Mouse (Mus musculus) neural tube, embryonic 14.5 days (tissue): Measurements from ENCODE around the gene Nkd1. TPM values are rescaled to one million over a fixed set of nuclear protein-coding genes. Genes with fewer than 3 reads are reported as not detected.
A peak's percentile ranks its signal among the peaks of the same experiment; 100 is the strongest.

Source experiments
- ATAC-seq: fragments of 200-750 bp; cut with Nextera tagmentation; 2 replicates; pipeline ENCODE4 v1.8.0; 2017; ENCODE audit warnings: low read depth, mild to moderate bottlenecking, moderate TSS enrichment, moderate library complexity
- H3K27ac ChIP-seq: fragments of 300-500 bp; sonication (generic); 2 replicates; pipeline ENCODE4 v1.5.1; 2014; ENCODE audit warnings: low read depth, mild to moderate bottlenecking, control low read depth, low read length, moderate library complexity, mixed read lengths
- H3K27me3 ChIP-seq: fragments of 300-500 bp; sonication (generic); 2 replicates; pipeline ENCODE4 v1.6.1; 2014; ENCODE audit warnings: low read length; ENCODE audit not compliant: control insufficient read depth, insufficient read depth
- H3K36me3 ChIP-seq: fragments of 300-500 bp; sonication (generic); 2 replicates; pipeline ENCODE4 v1.6.1; 2014; ENCODE audit warnings: low read length, mixed read lengths; ENCODE audit not compliant: control insufficient read depth, insufficient read depth
- H3K4me1 ChIP-seq: fragments of 300-500 bp; sonication (generic); 2 replicates; pipeline ENCODE4 v1.6.1; 2014; ENCODE audit warnings: low read length; ENCODE audit not compliant: control insufficient read depth, insufficient read depth
- H3K4me2 ChIP-seq: fragments of 300-500 bp; sonication (generic); 2 replicates; pipeline ENCODE4 v1.6.1; 2014; ENCODE audit warnings: mild to moderate bottlenecking, low read depth, low read length, control low read depth
- H3K4me3 ChIP-seq: fragments of 300-500 bp; sonication (generic); 2 replicates; pipeline ENCODE4 v1.5.1; 2014; ENCODE audit warnings: low read depth, low read length, control low read depth, mixed read lengths
- H3K9ac ChIP-seq: fragments of 300-500 bp; sonication (generic); replicated peaks from 2 replicates; pipeline ENCODE4 v1.6.1; 2014; ENCODE audit warnings: low read depth, mild to moderate bottlenecking, control low read depth, low read length, mixed read lengths
- H3K9me3 ChIP-seq: fragments of 300-500 bp; sonication (generic); 2 replicates; pipeline ENCODE4 v1.6.1; 2016; ENCODE audit warnings: low read length; ENCODE audit not compliant: control insufficient read depth
- WGBS: fragments of 180-500 bp; shearing (Covaris S2); extraction: QIAGEN DNeasy Blood & Tissue Kit; methylation state at CpG from one replicate; pipeline ENCODE4 v1.1.7; 2014; 5-methylcytosine and 5-hydroxymethylcytosine counted together
- polyA plus RNA-seq: library from polyadenylated mRNA; unstranded; fragments of >200 nt; fragmentation: Nextera tagmentation; extraction: Ambion mirVana; gene quantifications from 2 replicates; pipeline ENCODE4 v1.2.1, GENCODE M21; 2014

Nkd1 gene
- polyA plus RNA-seq, 1 experiment from 2014 or later = 29.9 TPM

GRCm38 (mm10) chr8:88618612-88619011 is 97.5 kb downstream of the Nkd1 start:
- Histone ChIP-seq H3K4me1 (no peaks in the 10 kb centered on the region), H3K4me3 (no peak overlapping the region), H3K27ac (no peak overlapping the region), H3K4me2 (no peak overlapping the region), H3K9ac (no peak overlapping the region), H3K36me3 (no peaks in the 10 kb centered on the region), H3K9me3 (no peaks in the 10 kb centered on the region), H3K27me3 (no peaks in the 10 kb centered on the region)
- no peak for ATAC-seq
- WGBS = 78% methylated on average over 5 of the region's 5 CpGs

- Histone ChIP-seq H3K4me2 (no peak overlapping the region), H3K4me3 (no peak overlapping the region), H3K9ac (no peak overlapping the region), H3K27ac (no peak overlapping the region), H3K36me3 (no peaks in the 10 kb centered on the region), H3K9me3 (no peaks in the 10 kb centered on the region), H3K27me3 (no peaks in the 10 kb centered on the region), H3K4me1 (no peaks in the 10 kb centered on the region)
- 79% methylated on average over 3 of the region's 3 CpGs for WGBS
- no peak for ATAC-seq
Observed at GRCm38 (mm10) chr8:88619513-88619912, 98.4 kb downstream of the Nkd1 start.

- H3K27me3 ChIP-seq = no peaks in the 10 kb centered on the region
- H3K9me3 ChIP-seq = no peaks in the 10 kb centered on the region
- H3K4me1 ChIP-seq = no peaks in the 10 kb centered on the region
- no peak overlapping the region for H3K4me3 ChIP-seq
- H3K4me2 ChIP-seq = no peak overlapping the region
- H3K9ac ChIP-seq = no peak overlapping the region
- H3K36me3 ChIP-seq = no peaks in the 10 kb centered on the region
- 61% methylated on average over 5 of the region's 5 CpGs for WGBS
- H3K27ac ChIP-seq = no peak overlapping the region
- ATAC-seq = no peak
Observed at GRCm38 (mm10) chr8:88620931-88621330, 99.8 kb downstream of the Nkd1 start.

GRCm38 (mm10) chr8:88621408-88621807 is 100.3 kb downstream of the Nkd1 start:
- H3K4me2 ChIP-seq = no peak overlapping the region
- 2% methylated on average over 8 of the region's 8 CpGs for WGBS
- H3K4me3 ChIP-seq = no peak overlapping the region
- peak; percentile 60 for ATAC-seq
- H3K9me3 ChIP-seq = no peaks in the 10 kb centered on the region
- H3K27me3 ChIP-seq = no peaks in the 10 kb centered on the region
- no peak overlapping the region for H3K27ac ChIP-seq
- no peak overlapping the region for H3K9ac ChIP-seq
- no peaks in the 10 kb centered on the region for H3K4me1 ChIP-seq
- no peaks in the 10 kb centered on the region for H3K36me3 ChIP-seq

- H3K4me2 ChIP-seq = no peak overlapping the region
- WGBS = 73% methylated on average over 3 of the region's 3 CpGs
- H3K9me3 ChIP-seq = no peaks in the 10 kb centered on the region
- no peak overlapping the region for H3K4me3 ChIP-seq
- no peaks in the 10 kb centered on the region for H3K36me3 ChIP-seq
- no peaks in the 10 kb centered on the region for H3K27me3 ChIP-seq
- no peak for ATAC-seq
- H3K27ac ChIP-seq = no peak overlapping the region
- no peak overlapping the region for H3K9ac ChIP-seq
- no peaks in the 10 kb centered on the region; the same call in 1 of the 2 replicates for H3K4me1 ChIP-seq
Observed at GRCm38 (mm10) chr8:88623351-88623750, 102.2 kb downstream of the Nkd1 start.

GRCm38 (mm10) chr8:88624276-88624675 is 103.1 kb downstream of the Nkd1 start:
- Histone ChIP-seq H3K27ac (no peak overlapping the region), H3K4me2 (no peak overlapping the region), H3K4me3 (no peak overlapping the region), H3K9me3 (no peaks in the 10 kb centered on the region), H3K36me3 (no peaks in the 10 kb centered on the region), H3K4me1 (no peaks in the 10 kb centered on the region; the same call in 1 of the 2 replicates), H3K27me3 (no peaks in the 10 kb centered on the region), H3K9ac (no peak overlapping the region)
- 79% methylated on average over 3 of the region's 3 CpGs for WGBS
- ATAC-seq = no peak

GRCm38 (mm10) chr8:88626433-88626832 is 105.3 kb downstream of the Nkd1 start:
- Histone ChIP-seq H3K4me1 (no peaks in the 10 kb centered on the region; the same call in 1 of the 2 replicates), H3K4me2 (no peak overlapping the region), H3K27me3 (no peaks in the 10 kb centered on the region), H3K27ac (no peak overlapping the region), H3K9me3 (no peaks in the 10 kb centered on the region), H3K36me3 (no peaks in the 10 kb centered on the region), H3K4me3 (no peak overlapping the region), H3K9ac (no peak overlapping the region)
- 82% methylated on average over 3 of the region's 3 CpGs for WGBS
- ATAC-seq = no peak

GRCm38 (mm10) chr8:88626940-88627264 is 105.7 kb downstream of the Nkd1 start:
- no peak for ATAC-seq
- Histone ChIP-seq H3K9ac (peak overlapping the region; percentile 68), H3K4me2 (peak overlapping the region; percentile 91), H3K4me1 (no peaks in the 10 kb centered on the region; the same call in 1 of the 2 replicates), H3K27me3 (no peaks in the 10 kb centered on the region), H3K4me3 (peak overlapping the region; percentile 49), H3K36me3 (no peaks in the 10 kb centered on the region), H3K9me3 (no peaks in the 10 kb centered on the region), H3K27ac (0 out of 2 replicates have a peak overlapping the region, but pooled peaks have one; percentile 80)
- WGBS = 12% methylated on average over 19 of the region's 19 CpGs

- Histone ChIP-seq H3K27ac (peak overlapping the region; percentile 80), H3K36me3 (no peaks in the 10 kb centered on the region), H3K4me3 (peak overlapping the region; percentile 49), H3K4me1 (no peaks in the 10 kb centered on the region; the same call in 1 of the 2 replicates), H3K9ac (peak overlapping the region; percentile 68), H3K27me3 (no peaks in the 10 kb centered on the region), H3K4me2 (peak overlapping the region; percentile 91), H3K9me3 (no peaks in the 10 kb centered on the region)
- WGBS = under 1% methylated on average over 95 of the region's 105 CpGs
- peak; percentile 93 for ATAC-seq
Observed at GRCm38 (mm10) chr8:88627265-88627991, 106.3 kb downstream of the Nkd1 start.
